Mouse (Mus musculus) lung, embryonic 14.5 days (tissue): ENCODE measurements around the gene Adamts8. TPM values are rescaled to one million over a fixed set of nuclear protein-coding genes. Genes with fewer than 3 reads are reported as not detected.

ENCODE experiments used
- ATAC-seq: fragments of 200-750 bp; cut with Nextera tagmentation; 2 replicates; pipeline ENCODE4 v1.8.0; 2017; ENCODE audit warnings: mild to moderate bottlenecking, moderate TSS enrichment, moderate library complexity; ENCODE audit not compliant: insufficient read depth
- DNase-seq: peaks from one replicate; pipeline ENCODE4 v3.0.0-alpha.2; 2015
- H3K27ac ChIP-seq: fragments of 300-500 bp; sonication (generic); 2 replicates; pipeline ENCODE4 v1.5.1; 2014; ENCODE audit warnings: low read depth, mild to moderate bottlenecking, moderate library complexity
- H3K27me3 ChIP-seq: fragments of 300-500 bp; sonication (generic); 2 replicates; pipeline ENCODE4 v1.6.1; 2014; ENCODE audit warnings: low read length, control low read depth; ENCODE audit not compliant: insufficient read depth
- H3K36me3 ChIP-seq: fragments of 300-500 bp; sonication (generic); 2 replicates; pipeline ENCODE4 v1.6.1; 2014; ENCODE audit warnings: control low read depth; ENCODE audit not compliant: insufficient read depth
- H3K4me1 ChIP-seq: fragments of 300-500 bp; sonication (generic); 2 replicates; pipeline ENCODE4 v1.6.1; 2014; ENCODE audit warnings: antibody characterized with exemption, control low read depth; ENCODE audit not compliant: insufficient read depth
- H3K4me2 ChIP-seq: fragments of 300-500 bp; sonication (generic); 2 replicates; pipeline ENCODE4 v1.6.1; 2014; ENCODE audit warnings: mild to moderate bottlenecking
- H3K4me3 ChIP-seq: fragments of 300-500 bp; sonication (generic); 2 replicates; pipeline ENCODE4 v1.5.1; 2014; ENCODE audit warnings: low read depth, low read length
- H3K9ac ChIP-seq: fragments of 300-500 bp; sonication (generic); 2 replicates; pipeline ENCODE4 v1.6.1; 2014
- H3K9me3 ChIP-seq: fragments of 300-500 bp; sonication (generic); 2 replicates; pipeline ENCODE4 v1.6.1; 2016; ENCODE audit warnings: low read depth, low read length, control low read depth
- CTCF ChIP-seq: IDR thresholded peaks from 2 replicates; pipeline ENCODE4 v1.5.1; 2016; ENCODE audit warnings: antibody characterized with exemption, low read depth
- WGBS: fragments of 180-500 bp; shearing (Covaris S2); extraction: QIAGEN DNeasy Blood & Tissue Kit; methylation state at CpG from one replicate; pipeline ENCODE4 v1.1.7; 2014; 5-methylcytosine and 5-hydroxymethylcytosine counted together
- polyA plus RNA-seq: library from polyadenylated mRNA; unstranded; fragments of >200 nt; fragmentation: Nextera tagmentation; extraction: Ambion mirVana; gene quantifications from 2 replicates; pipeline ENCODE4 v1.2.1, GENCODE M21; 2014

Gene Adamts8
- polyA plus RNA-seq, 1 experiment from 2014 or later: 2.0 TPM

DNA sequence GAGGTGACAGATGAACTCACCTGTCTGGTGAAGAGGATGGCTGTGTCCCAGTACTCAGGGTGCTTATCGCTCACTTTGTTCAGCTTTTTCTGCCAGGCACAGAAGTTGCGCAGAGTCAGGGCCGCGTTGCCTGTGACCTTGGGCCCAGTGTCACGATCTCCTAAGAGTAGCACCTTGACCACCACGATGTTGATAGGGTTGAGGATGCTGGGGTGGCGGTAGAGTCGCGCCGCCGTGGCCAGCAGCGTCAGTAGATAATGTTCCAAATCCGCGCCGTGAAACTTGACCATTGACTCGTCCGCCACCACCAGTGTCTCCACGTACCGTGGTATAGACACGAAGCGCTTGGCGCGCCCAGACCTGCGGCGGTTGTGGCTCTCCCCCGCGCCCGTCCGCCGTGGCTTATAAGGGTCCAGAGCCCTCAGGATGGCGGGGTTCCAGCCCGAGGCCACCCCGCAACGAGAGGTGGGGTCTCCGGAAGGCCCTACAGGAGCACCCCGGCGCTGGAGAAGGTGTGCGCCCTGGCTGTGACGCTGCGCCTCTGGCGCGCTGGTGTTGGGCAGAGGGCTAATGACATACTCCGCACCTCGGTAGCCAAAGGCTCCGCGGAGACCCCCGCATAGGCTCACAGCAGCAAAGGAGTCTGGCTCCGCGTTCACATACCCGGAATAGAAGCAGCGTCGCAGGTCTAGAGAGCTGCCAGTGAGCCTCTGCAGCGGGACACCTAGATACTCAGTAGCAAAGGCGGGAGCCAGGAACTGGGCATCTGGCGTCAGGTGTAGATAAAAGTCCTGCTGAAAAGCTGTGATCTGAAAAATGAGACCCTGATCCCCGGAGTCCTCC is 20.9 kb upstream of the Adamts8 start:
- H3K27me3 ChIP-seq: peaks cover 32% of the 10 kb centered on the region
- peak overlapping the region; percentile 57 for H3K4me3 ChIP-seq
- ATAC-seq (peak; percentile 8; the same call in 1 of the 2 replicates), DNase-seq (peak; percentile 41)
- no peaks in the 10 kb centered on the region for H3K9me3 ChIP-seq
- H3K36me3 ChIP-seq: no peaks in the 10 kb centered on the region
- TF ChIP-seq CTCF: no peak
- peaks cover 6% of the 10 kb centered on the region; the same call in 1 of the 2 replicates for H3K4me1 ChIP-seq
- no peak overlapping the region for H3K27ac ChIP-seq
- peak overlapping the region; percentile 43 for H3K9ac ChIP-seq
- H3K4me2 ChIP-seq: peak overlapping the region; percentile 94
- WGBS: 3% methylated on average over 56 of the region's 56 CpGs

DNA sequence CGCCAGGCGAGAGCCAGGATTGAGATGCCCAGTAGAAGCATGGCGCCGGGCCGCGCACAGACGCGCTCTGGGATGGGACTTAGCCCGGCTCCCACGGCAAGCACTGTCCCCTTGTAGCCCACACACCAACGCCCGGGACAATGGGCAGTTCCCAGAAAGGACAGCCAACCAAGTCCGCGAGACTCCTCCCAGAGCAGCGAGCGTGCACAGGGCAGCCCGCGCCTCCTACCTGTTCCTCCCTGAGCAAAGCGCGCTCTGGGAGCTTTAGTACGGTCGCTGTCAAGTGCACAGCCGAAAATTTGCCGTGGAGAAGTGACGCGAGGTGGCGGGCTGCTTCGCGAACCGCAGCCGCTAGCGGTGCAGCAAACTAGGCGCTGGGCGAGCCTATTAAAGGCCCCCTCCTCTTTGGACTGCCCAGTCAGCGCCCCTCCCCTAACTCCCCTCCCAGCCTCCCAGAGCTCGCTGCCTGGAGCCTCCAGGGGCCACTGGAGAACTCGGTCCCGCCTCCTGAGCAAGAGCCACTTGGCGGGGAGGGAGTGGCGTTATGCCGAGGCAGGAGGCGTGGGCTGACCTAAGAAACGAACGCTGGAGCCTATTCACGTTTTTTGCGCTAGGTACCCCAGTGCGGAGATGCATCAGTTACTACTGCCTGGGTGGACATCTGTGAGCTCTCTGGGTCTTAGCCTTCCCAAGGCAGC is 20.0 kb upstream of the Adamts8 start, which contains the start of gene Adamts15:
Adamts15 (minus strand) TSS at position 256 of the 698 bp plus-strand sequence.
- Histone ChIP-seq H3K27ac (no peak within 1 kb of the TSS; the same call in 1 of the 2 replicates), H3K9me3 (no peaks in the 10 kb centered on the region), H3K4me1 (peaks cover 6% of the 10 kb centered on the region; the same call in 1 of the 2 replicates), H3K9ac (peak within 1 kb of the TSS; percentile 43), H3K4me2 (peak within 1 kb of the TSS; percentile 94), H3K36me3 (no peaks in the 10 kb centered on the region), H3K4me3 (peak within 1 kb of the TSS; percentile 57), H3K27me3 (peaks cover 32% of the 10 kb centered on the region)
- ATAC-seq: peak; percentile 90
- peak; percentile 84 for DNase-seq
- WGBS: under 1% methylated on average over 47 of the region's 47 CpGs
- peak; percentile 16; the same call in 1 of the 2 replicates for TF ChIP-seq CTCF

DNA sequence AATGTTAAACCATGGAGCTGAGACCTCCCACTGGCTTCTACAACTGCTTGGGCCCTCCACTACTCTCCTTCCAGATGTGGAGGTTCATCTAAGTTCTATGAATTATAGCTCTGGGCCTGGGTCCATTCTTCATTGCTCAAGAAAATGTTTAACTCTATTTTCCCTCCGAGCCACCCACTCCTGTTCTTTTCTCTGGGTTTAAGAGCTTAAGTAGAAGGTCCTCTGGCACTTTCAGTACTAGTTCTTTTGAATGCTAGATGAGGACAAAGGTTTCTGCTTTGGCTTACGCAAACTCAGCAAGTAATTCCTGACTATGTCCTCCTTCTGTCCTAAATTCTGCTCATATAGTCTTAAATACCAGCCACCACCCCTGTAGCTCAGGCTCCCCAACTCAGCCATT is 13.6 kb upstream of the Adamts8 start:
- WGBS: 86% methylated on average over 2 of the region's 2 CpGs
- Histone ChIP-seq H3K27ac (no peak overlapping the region), H3K9ac (no peak overlapping the region), H3K4me2 (no peak overlapping the region), H3K27me3 (no peaks in the 10 kb centered on the region), H3K9me3 (no peaks in the 10 kb centered on the region), H3K36me3 (no peaks in the 10 kb centered on the region), H3K4me1 (no peaks in the 10 kb centered on the region), H3K4me3 (no peak overlapping the region)
- no peak for ATAC-seq
- TF ChIP-seq CTCF: no peak
- DNase-seq: no peak

DNA sequence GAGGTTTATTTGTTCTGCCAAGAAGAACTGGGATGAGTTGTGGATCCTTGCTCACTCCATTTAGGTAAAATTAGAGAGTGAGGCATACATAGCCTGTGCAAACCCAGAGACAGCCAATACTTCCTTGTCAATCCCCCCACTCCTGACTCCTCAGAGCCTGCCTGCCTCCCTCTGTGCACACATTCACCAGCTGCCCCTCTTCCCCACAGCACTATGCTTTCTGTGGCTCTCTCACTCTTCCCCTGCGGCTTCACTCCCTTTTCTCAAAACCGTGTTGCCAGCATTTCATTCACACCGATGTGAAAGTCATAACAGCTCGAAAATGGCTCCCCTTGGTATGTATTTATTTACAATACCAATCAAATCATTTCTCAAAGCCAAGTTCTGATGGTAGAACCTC is 10.0 kb upstream of the Adamts8 start:
- ATAC-seq: no peak; the same call in 1 of the 2 replicates
- H3K36me3 ChIP-seq: no peaks in the 10 kb centered on the region
- no peak overlapping the region for H3K4me3 ChIP-seq
- no peaks in the 10 kb centered on the region for H3K27me3 ChIP-seq
- H3K9ac ChIP-seq: no peak overlapping the region
- no peaks in the 10 kb centered on the region for H3K4me1 ChIP-seq
- TF ChIP-seq CTCF: no peak
- H3K9me3 ChIP-seq: no peaks in the 10 kb centered on the region
- H3K27ac ChIP-seq: no peak overlapping the region
- WGBS: 36% methylated on average over 4 of the region's 4 CpGs
- DNase-seq: peak; percentile 40
- H3K4me2 ChIP-seq: no peak overlapping the region

DNA sequence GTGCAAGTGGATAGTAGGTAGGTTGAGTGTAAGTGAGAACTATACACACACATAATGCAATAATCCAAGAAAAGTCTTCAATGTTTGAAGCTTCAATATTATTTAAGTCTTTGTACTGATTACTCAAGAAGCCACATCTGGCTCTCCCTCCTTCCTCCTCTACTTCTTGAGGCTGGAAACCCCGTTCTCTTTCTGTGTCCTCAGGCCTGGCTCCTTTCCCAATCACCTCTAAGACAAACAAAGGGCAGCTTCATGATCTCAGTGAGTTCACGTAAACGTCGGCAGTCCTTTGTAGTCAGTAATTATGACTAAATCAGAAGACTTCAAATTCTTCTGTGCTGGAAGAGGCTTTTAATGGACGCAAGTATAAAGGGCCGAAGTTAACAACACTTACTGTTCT is 7.5 kb upstream of the Adamts8 start:
- ATAC-seq (no peak), DNase-seq (peak; percentile 45)
- Histone ChIP-seq H3K27ac (no peak overlapping the region), H3K9me3 (no peaks in the 10 kb centered on the region), H3K27me3 (0 out of 2 replicates have a peak, but pooled peaks cover 3% of the 10 kb centered on the region), H3K9ac (no peak overlapping the region), H3K4me1 (no peaks in the 10 kb centered on the region), H3K4me3 (no peak overlapping the region), H3K36me3 (no peaks in the 10 kb centered on the region), H3K4me2 (no peak overlapping the region)
- WGBS: 16% methylated on average over 6 of the region's 6 CpGs
- no peak for TF ChIP-seq CTCF

DNA sequence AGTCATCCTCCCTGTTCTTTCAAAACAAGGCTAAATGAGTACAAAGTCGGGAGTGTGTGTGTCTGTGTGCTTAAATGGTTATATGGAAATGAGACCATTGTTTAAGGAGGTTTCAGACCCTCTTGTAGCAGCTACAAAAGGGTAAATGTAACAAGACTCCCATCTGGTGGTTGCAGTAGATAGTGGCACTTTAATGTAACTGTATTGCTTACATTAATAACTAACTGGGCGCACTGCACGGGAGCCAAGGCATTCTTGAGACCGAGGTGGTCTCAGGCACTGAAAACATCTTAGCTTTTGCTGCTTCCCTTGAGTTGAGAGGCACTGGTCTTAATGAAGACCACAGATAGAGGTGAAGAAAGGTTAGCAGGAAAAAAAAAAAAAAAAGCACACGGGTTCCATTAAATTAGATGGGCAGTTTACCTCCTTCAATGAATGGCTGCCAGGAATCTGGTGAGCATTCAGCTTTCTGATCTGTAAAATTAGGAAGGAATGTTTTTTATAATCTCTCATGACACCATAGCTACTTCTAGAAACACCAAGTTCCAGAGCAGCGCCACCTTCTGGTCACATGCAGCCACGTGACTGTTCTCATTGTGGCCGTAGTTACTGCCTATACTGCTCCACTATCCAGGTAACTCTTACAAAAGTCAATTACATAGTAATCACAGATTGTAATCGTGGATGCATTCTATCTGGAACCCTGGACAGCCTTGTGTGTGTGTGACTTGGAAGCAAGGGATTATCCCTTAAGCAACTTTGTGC is 5.5 kb upstream of the Adamts8 start:
- Histone ChIP-seq H3K9ac (no peak overlapping the region), H3K4me1 (no peaks in the 10 kb centered on the region), H3K4me2 (0 out of 2 replicates have a peak overlapping the region, but pooled peaks have one; percentile 13), H3K27ac (no peak overlapping the region), H3K9me3 (no peaks in the 10 kb centered on the region), H3K4me3 (no peak overlapping the region), H3K36me3 (no peaks in the 10 kb centered on the region), H3K27me3 (peaks cover 18% of the 10 kb centered on the region)
- DNase-seq: peak; percentile 90
- peak; percentile 84 for TF ChIP-seq CTCF
- WGBS: 24% methylated on average over 9 of the region's 9 CpGs
- 0 out of 2 replicates have a peak, but pooled peaks have one; percentile 36 for ATAC-seq
